Mouse (Mus musculus) CH12.LX (cell line): ENCODE data around the gene Dnajc25.

Experiments
- BHLHE40 ChIP-seq: IDR thresholded peaks from 2 replicates; pipeline ENCODE4 v1.6.1; 2011; ENCODE audit warnings: mild to moderate bottlenecking, low read depth, low read length, improper control_type of control experiment
- CTCF ChIP-seq, 2 experiments: IDR thresholded peaks in 1 of 2; conservative IDR thresholded peaks in 1 of 2; 2 replicates each; pipeline ENCODE4 v1.5.1; 2011 to 2012; ENCODE audit warnings: low read depth in 2 of 2, low read length in 2 of 2, improper control_type of control experiment in 1 of 2, inconsistent platforms in 1 of 2, mild to moderate bottlenecking in 1 of 2, moderate library complexity in 1 of 2
- JUND ChIP-seq: conservative IDR thresholded peaks from 2 replicates; pipeline ENCODE4 v1.6.1; 2011; ENCODE audit warnings: low read depth, low read length, improper control_type of control experiment
- MEF2A ChIP-seq: IDR thresholded peaks from 2 replicates; pipeline ENCODE4 v1.6.1; 2014; ENCODE audit warnings: low read depth, mild to moderate bottlenecking, inconsistent platforms, low read length, improper control_type of control experiment, borderline replicate concordance
- POLR2A ChIP-seq: IDR thresholded peaks from 2 replicates; pipeline ENCODE4 v1.6.1; 2011; ENCODE audit warnings: low read depth, mild to moderate bottlenecking, improper control_type of control experiment, low read length
- POLR2AphosphoS2 ChIP-seq: IDR thresholded peaks from 2 replicates; pipeline ENCODE4 v1.6.1; 2011; ENCODE audit warnings: low read depth, low read length, improper control_type of control experiment

DNA sequence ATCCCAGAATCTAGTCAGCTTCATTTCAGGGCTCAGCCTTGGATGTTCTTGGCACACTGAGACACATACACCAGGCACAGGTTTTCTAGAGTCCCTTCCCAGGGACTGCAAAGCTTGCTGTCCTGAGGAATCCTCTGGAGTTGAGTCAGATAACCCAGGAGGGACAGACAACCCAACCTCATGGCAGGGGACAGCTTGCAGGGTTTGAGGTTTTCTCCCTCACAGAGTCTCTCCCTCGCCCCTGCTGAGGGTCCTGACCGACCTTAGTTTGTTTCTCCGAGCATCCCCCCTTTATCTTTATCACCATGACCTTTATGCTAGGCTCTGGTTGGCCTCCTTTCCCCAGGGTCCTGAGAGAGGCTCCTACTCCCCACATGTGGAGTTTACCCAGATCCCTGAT lies 42.7 kb downstream of the Dnajc25 start:
- no peak for TF ChIP-seq MEF2A
- no peak for TF ChIP-seq POLR2A
- TF ChIP-seq CTCF (conservative IDR thresholded peaks at IDR 0.05 in 1 of 2, IDR thresholded peaks at IDR 0.05 in 1 of 2; ENCODE audit: low read depth in 2 of 2, low read length in 2 of 2) = no peak
- no peak for TF ChIP-seq BHLHE40
- TF ChIP-seq POLR2AphosphoS2 = no peak
- no peak for TF ChIP-seq JUND
